Mouse (Mus musculus) retina, embryonic 14.5 days (tissue): Measurements from ENCODE around the gene Itpr1.

Experiments used
- DNase-seq: peaks from one replicate; pipeline ENCODE4 v3.0.0-alpha.2; 2015; ENCODE audit warnings: low spot score

Itpr1 gene

DNA sequence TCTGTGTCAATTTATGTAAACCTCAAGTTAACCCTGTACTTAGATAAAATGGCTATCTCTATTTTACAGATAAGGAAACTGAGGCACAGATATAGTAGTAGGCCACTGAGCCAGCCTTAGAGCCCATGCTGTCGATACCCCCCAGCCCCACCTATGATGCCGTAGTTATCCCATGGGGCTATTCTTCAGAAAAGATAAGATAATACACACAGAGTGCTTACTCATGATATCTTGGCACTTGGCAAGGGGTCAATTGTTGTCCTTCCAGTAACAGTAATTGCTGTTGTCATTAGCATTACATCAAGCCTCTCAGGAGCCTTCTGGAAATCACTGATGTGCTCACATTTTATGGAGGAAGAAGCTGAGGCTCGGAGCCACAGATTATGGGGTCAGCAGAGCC, 259.9 kb downstream of the Itpr1 start:
- no peak for DNase-seq

DNA sequence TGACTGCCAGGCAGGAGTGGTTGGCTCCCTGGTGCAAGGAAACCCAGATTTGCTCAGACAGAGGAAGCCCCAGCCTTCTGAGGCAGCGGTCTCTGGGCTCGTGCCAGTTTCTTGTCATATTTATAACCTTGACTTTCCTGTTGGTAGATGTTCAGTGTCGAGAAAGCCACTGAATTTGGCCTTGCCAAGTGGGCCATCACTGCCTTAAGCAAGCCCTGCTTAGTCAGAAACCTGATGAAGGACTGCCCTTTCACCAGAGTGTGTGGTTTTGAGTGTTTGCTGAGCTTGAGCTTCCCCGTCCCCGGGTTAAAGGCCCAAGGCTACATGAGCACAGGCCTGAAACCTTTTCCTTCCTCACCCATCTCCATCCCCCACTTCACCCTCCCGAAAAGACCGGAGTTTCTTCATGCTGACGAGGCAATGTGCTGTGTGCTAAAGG, 263.9 kb downstream of the Itpr1 start:
- no peak for DNase-seq

DNA sequence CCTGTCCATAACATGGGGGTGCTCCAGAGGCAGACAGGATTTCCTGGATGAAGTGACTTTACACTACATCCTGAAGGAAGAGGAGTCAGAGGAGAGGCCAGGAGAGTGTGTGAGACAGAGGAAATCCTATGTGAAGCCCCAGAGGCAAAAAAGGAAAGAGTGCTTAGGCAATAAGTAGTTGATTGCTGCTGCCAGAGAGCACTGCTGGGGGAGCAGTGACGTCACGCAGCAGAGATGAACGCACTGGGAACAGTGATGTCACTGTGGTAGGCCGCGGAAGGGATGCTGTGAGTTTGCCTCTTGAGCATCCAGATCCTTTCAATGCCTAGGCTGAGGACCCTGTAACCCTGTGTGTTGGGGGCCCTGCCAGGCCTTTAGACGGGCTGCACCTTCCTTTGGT, 264.7 kb downstream of the Itpr1 start:
- no peak for DNase-seq

DNA sequence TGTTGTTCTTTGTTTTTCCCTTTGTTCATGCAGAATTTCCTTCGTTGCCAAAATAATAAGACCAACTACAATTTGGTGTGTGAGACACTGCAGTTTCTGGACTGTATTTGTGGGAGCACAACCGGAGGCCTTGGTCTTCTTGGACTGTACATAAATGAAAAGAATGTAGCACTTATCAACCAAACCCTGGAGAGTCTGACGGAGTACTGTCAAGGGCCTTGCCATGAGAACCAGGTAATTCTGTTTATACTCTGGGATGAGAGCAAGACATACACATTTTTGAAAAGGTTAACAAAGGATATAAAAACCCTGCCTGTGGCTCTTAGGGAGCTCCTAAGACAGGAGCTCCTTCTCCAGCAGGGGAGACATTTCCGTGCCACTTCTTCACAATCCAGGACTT, 268.3 kb downstream of the Itpr1 start:
- DNase-seq, result no peak

DNA sequence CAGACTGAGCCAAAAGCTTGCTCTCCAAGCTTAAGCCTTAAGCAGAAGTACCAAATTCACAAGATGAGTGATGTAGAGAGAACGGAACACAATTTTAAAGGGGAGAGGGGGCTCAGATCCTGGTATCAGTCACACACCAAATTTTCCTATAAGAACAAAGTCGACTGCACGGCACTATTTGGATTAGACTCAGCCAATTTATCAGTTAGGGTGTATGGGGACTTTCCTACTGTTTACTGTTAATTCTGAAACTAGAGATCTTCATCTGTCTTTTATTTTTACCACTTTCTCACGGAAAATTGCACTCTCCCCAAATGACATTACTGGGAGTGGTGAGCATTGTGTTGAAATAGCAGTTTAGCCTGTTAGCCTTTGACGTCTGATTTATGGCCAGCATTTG, 269.6 kb downstream of the Itpr1 start:
- DNase-seq, result no peak

DNA sequence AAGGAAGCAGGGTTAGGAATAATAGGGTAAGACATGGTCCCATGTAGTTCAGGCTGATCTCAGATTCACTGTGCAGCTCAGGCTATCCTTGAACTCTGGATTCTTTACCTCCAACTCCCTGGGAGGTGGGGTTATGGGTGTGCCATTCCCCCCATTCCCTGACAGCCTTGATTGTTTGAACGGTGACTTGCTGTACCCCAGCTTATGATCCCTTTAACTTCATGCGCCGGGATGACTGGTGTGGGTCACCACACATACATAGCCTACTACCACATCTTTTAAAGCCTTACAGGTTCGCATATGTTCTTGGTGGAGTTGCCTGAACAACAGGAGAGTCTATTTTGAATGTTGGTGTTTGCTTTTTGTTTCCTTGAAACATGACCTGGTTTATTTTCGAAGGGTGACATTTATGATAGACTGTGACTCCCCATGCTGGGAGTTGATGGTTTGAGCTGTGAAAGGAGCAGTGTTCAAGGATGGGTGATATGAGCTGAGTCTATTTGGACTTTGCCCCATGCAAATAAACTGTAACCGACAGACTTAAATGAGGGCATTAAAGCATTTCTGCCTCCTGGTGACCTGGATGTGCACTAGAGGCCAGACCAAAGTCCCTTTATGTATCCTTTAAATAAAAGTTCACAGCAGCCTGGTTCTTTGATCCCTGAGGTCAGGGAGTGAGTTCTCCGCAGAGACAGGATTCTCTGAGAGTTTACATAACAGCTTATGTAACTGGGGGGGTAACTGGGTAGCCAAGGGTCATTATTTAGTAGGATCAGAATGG, 273.5 kb downstream of the Itpr1 start:
- DNase-seq, result no peak

DNA sequence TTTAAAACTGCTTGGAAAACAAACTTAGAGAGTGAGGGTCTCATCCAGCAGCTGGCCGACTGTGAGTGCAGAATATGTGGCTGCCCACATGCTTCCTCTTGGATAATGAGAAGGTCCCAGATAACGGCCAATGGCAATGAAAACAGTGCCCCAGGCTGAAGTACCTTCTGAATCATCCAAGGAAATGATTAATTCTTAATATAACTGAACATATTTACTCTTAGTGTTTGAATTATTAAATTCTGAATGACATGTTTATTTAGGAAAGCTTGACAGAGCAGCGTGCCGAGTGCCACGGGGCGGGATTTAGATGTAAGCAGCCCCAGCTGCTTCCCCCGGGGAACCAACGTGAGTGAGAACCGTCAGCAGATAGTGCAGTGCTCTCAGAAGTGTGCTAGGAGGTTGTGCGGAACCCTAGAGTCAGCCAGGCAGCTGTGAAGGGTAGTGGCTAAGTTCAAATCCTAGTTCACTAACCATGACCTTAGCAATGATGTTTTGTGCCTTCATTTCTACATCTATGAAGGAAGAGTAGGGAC, 274.5 kb downstream of the Itpr1 start:
- DNase-seq, result peak; percentile 12

DNA sequence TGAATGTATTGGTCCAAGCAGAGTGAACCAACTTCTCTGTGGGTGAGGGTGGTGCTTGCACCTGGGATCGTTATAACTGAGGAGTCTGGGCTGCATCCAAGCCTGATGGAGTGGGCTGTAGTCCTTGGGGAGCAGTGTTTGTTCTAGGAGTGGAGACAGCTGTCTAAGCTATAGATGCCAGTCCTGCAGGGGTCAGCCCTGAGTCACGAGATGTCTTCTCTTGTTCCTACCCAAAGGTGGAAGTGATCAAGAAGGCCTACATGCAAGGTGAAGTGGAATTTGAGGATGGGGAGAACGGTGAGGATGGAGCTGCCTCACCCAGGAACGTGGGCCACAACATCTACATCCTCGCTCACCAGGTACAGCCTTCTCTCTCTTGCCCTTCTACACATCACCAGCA, 275.4 kb downstream of the Itpr1 start:
- DNase-seq, result no peak

DNA sequence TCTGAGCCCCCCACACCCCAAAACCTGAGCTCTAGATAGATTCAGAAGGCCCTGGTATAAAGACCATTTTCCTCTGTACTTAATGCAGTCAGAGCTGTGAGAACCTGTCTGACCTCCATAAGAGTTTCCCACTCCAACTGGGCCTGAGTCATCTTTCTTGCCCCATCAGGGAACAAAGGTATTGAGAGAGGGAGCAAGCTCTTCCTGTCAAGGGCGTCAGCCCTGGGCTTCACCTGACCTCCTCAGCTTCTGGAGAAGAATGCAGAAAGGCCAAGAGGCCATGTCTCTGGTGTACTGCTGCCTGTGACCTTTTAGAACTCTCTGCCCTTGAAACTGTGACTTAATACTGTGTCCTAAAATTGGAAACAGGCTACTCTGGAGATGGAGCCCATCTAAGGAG, 279.1 kb downstream of the Itpr1 start:
- DNase-seq, result no peak

DNA sequence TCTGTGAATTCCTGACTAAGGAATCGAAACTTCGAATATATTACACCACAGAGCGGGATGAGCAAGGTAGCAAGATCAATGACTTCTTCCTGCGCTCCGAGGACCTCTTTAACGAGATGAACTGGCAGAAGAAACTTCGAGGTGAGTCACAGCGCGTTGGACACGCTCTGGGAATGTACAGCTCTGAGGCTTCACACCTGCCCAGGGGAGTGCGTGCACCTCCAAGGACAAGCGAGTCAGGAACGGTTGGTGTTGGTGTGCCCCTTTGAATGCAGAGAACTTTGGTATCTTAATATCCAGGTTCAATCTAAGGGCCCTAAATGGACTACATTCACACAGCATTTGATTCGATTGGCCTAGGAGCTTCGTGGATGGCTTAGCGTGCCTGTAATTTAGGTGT, 280.9 kb downstream of the Itpr1 start:
- DNase-seq, result no peak

DNA sequence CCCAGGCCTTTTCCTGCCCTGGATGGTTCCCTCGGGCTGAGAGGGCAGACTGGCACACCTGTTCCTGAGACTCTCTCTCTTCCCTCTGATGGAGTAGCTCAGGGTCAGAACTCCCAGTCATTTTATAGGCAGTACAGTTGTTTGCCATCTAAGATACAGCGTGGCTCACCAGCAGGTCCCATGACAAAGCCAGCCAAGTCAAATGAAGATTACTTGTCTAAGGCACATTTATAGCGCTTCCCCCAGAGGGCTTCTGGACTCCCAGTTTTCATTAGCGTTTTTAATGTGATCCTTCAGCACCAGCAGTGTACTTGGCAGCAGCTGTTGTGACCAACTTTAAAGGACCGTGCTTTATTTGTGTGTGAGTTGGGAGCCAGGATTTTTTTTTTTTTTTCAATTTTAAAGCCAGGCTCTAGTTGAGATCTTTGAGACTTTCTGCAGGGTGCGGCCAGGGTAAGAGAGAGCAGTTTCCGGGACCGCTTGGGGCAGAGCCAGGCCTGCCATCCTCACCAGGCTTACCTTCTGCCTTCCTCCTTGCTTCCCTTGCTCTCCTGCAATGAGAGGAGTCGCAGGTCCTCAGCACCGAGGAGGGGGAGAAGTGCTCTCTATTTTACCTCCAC, 281.4 kb downstream of the Itpr1 start:
- DNase-seq, result no peak

DNA sequence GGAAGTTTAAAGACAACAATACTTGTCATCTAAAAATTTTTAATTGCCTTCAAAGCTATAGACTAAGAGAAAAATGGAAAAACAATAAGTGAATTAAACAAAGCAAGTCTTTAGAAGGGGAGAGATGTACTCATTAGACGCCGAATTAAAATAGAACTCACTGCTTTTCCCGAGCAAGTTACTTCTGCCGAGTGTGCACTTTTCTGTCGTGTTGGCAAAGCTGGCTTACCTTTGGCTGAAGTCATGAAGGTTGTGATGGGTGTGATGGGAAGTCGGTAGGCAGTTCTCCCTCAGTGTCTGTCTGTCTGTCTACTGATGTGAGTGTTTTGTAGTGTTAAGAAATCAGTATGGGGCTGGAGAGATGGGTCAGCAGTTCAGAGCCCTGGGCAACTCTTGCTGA, 282.1 kb downstream of the Itpr1 start:
- no peak for DNase-seq

DNA sequence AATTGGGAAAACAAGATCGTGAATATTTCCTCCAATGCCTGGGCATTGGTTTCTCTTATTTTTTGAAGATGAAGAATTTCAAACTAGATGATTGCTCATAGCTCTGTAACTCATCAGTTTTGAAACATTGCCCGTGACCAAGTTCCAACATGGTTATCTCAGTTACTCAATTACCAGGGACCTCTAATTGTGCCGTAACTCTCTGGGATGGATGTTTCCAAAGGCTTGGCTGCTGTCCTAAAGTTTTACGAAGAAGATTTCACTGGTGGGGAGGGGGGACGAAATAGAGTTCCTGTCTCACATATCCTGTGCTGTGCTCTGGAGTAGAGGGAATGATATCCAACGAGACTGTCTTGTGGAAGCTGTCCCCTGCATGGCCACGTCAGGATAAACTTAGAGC, 285.2 kb downstream of the Itpr1 start:
- DNase-seq, result no peak

DNA sequence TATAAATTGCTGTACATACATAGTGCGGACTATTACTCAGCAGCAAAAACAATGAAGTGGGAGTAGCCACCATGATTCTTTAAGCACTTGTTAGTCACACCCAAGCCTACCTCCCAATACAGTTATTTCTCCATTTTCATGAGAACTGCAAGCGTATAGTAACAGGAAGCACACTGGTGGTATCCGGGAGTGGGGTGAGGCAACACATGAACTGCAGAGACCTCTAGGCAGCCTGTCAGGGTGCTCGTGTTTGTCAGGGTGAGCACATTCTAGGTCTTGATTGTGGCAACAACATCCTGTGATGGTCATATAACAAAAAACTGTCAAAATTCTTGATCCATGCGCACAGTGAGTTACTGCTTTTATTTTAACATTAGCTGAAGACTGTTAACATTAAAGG, 290.8 kb downstream of the Itpr1 start:
- no peak for DNase-seq

DNA sequence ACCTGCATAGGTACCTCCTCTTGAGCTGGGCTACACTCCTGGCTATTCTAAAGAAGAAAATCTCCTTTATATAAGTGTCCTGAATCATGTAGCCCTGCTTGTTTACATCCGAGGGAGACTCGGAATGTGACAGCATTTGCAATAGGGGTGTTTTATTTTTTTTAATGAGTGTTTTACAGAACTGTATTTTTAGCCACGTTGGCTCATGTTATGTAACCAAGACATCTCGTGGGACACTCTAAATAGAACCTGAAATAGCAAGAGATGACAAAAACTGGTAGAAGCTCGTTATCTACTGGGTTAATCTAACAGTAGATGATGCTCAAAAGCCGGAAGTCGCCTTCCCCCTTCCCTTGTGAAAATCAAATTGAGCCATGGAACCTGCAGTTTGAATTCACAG, 291.8 kb downstream of the Itpr1 start:
- no peak for DNase-seq

DNA sequence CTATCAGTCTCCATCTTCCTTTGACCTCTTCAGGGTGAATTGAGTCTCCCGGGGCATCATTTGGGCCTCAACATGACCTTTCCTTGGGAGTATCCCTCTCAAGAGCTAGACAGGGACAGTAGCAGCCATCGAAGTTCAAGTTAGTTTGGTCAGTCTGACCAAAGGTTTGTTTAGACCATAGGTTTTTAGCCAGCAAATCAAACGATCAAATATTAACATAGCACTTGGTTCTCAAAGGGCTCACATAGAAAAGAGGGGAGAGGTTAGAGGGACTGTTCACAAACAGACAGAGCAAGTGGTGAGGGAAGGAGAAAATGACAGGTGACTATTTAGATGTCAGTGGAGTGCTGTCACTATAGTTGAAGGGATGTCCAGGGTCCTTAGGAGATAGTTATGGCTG, 293.3 kb downstream of the Itpr1 start:
- no peak for DNase-seq

DNA sequence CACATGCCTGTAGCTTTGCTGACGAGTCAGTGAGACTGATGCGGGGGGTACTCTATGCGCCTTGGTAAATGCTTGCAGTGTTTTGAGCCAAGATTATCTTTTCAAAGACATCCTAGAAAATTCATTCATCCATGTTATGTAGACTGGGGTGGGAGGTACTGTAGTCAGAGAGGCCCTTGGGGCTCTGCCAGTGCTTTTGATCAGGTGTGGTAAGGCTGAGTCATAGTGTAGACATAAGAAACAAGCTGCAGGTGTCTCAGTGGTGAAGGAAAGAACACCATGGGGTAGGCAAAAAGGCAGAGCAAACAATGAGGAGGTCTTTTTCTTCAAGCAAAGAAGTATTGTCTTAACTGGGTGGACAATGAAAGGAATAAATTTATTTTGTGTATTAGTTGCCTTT, 294.4 kb downstream of the Itpr1 start:
- DNase-seq, result no peak

DNA sequence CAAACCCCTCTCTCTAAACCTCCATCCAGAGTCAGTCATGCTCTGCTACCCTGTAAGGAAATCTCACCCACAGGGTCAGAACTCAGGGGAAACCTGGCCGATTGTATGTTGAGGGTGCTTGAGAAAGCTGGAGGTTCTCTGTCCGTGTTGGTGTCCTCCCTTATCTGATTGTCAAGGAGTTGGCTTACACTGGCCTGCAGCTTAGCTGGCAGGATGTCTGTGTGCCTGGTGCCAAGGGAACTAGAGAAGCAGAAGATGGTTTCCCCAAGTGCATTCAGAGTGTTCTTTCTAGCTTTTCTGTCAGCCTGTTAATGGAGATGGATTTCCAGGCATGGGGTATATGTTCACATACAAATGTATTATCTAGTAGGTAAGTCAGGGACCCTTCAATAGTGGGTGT, 296.4 kb downstream of the Itpr1 start:
- no peak for DNase-seq

DNA sequence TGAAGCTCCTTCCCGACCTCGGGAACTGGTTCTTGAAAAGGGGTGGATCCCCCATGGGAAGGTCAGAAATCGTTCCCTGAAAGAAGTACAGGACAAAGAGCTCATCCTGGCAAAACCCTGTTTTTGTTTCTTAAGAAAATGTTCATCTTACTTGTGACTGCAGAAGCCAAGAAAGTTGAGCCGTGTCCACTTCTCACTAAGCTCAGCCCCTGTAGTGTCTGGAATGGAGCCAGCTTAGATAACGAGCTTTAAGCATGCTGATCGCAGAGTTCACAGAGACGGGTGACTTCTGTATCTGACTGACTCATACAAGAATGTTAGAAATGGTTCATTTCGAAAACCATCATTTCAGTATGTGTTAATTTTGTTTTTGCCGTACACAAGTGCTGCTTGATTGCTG, 297.2 kb downstream of the Itpr1 start:
- DNase-seq, result no peak

DNA sequence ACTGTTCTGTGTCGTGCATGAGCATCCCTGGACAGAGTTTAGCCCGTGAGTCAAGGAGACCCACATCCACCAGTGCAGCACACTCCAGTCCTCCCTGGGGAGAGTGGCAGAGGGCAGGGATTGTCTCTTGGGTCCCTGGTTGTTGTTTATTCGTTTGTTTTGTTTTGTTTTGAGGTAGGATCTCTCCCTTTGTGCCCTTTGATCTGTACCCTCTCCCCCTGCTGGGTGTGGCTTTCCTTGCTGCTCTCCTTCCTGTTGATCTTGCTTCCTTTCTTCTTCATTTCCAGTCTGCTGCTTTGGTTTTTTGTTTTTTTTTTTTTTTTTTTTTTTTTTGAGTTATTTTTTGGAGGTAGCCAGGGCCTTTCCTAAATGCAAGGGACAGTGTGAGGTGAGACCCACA, 299.2 kb downstream of the Itpr1 start:
- no peak for DNase-seq

DNA sequence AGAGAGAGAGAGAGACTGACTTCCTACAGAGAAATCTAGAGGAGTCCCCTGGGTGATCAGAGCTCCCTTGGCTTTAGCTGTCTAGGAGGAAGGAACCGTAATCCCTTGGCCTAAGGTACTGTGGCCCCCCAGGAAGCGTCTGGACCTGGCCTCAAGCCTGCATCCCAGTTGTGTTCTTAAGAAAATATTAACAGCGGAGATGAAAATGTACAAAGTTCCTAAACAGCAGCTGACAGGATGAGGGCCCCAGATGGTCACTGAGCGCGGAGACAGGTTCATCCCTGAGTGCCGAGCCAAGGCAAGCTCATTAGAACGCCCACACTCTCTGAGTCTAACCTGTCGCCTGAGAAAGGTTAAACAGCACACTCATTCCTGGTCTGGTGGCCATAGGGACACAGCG, 300.1 kb downstream of the Itpr1 start:
- DNase-seq, result no peak

DNA sequence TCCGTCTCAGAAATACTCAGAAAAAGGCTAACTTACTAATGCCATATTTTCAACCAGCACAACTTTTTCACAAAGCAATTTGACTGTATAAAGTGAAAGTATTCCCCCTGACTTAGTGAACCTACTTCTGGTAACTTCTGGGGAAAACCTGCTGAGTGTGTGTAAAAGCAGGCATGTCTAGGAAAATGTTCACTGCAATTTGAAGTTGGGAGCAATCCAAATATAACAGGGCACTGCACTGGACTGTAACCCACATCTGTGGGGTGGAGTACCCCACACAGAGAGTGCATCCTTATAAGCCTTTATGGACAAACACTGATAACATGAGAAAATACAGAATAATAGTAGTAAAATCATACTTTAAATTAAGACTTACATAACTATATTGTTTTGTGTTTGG, 303.4 kb downstream of the Itpr1 start:
- DNase-seq, result no peak

DNA sequence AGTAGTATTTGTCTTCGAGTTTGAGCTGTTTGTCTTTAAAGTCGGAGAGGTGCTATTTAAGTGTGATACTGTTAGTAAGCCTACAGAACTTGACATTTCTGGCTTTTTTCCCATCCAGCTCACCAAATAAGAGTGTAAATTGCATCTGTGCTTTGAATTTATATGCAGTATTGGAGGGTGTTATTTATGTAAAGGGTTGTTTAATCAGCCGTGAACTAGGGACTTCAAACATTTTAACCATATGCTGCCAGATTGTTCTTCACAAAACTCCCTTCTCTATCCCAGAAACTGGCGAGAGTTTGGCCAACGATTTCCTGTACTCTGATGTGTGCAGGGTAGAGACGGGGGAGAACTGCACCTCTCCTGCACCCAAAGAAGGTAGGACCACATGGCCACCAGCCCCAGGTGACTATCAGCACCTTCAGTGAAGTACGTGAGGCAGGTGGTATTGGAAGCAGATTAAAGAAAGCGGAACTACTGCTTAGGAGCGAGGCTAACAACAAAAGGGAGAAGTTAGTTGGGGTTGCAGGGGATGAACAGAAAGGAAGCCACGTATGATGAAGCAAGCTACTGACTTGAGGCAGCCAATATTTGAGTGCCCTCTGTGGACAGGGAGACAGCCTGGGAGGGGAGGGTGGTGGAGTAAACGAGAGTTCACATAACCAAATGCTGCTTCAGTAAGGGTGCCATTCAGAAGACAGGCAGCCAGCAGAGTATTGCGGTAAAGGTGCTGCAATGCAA, 304.5 kb downstream of the Itpr1 start:
- no peak for DNase-seq
